Mouse (Mus musculus): ENCODE data around the gene 4930519P11Rik.

GRCm38 (mm10) chr2:154642712-154643385 is 29.6 kb upstream of the 4930519P11Rik start:
- no peak for TF ChIP-seq CTCF (IDR thresholded peaks at IDR 0.05; ENCODE audit: low read depth, low read length)
- no peak for TF ChIP-seq POLR2A (IDR thresholded peaks at IDR 0.05; ENCODE audit: borderline replicate concordance, low read depth, low read length)

Data from bone marrow macrophage, adult 2 months (primary cell).